Comparison of ENCODE assay signal across 21 mouse cellular contexts in genomic region chr8:91088452-91088851, GRCm38 (mm10).
"Had no signal": no experiment of that assay in that cellular context is flagged by ENCODE, and none has a peak within 500 bp of the region (broad histone marks: within the 10 kb centered on the region; RNA-seq: fewer than 3 reads in every experiment).

No protein-coding gene starts in this region.

- H3K4me3 ChIP-seq: lung, embryonic 15.5 days; megakaryocyte, embryonic 14.5 days; midbrain, embryonic 13.5 days; midbrain, embryonic 15.5 days; neural tube, embryonic 13.5 days; neural tube, embryonic 15.5 days had no signal

- ATAC-seq: liver, postnatal 0 days; lung, postnatal 0 days; midbrain, embryonic 13.5 days; midbrain, embryonic 15.5 days had no signal

- H3K9ac ChIP-seq: liver, postnatal 0 days; lung, embryonic 15.5 days; midbrain, embryonic 13.5 days; midbrain, embryonic 15.5 days; neural tube, embryonic 13.5 days; neural tube, embryonic 15.5 days had no signal

- H3K4me2 ChIP-seq: lung, embryonic 15.5 days; midbrain, embryonic 11.5 days; midbrain, embryonic 13.5 days; midbrain, embryonic 15.5 days; neural tube, embryonic 13.5 days; neural tube, embryonic 15.5 days had no signal

- H3K9me3 ChIP-seq: lung, embryonic 15.5 days; megakaryocyte, embryonic 14.5 days; midbrain, embryonic 13.5 days; midbrain, embryonic 15.5 days; neural tube, embryonic 13.5 days; neural tube, embryonic 15.5 days had no signal

- H3K27ac ChIP-seq: lung, embryonic 15.5 days; macrophage; midbrain, embryonic 13.5 days; midbrain, embryonic 15.5 days; neural tube, embryonic 13.5 days; neural tube, embryonic 15.5 days had no signal

- H3K4me1 ChIP-seq: lung, embryonic 15.5 days; midbrain, embryonic 13.5 days; midbrain, embryonic 15.5 days; neural tube, embryonic 13.5 days; neural tube, embryonic 15.5 days had no signal

- DNase-seq: liver, postnatal 0 days; lung, adult 2 months; lung, postnatal 14 days; lung, postnatal 36 days; retina, postnatal 1 day; right cerebral cortex, adult 18-20 months; right cerebral cortex, postnatal 25 days; right cerebral cortex, postnatal 4 days; spleen, adult 18-20 months; thymus, adult 2 months; thymus, postnatal 25 days; thymus, postnatal 4 days had no signal

- H3K27me3 ChIP-seq: lung, embryonic 15.5 days; megakaryocyte, embryonic 14.5 days; midbrain, embryonic 13.5 days; midbrain, embryonic 15.5 days; neural tube, embryonic 13.5 days; neural tube, embryonic 15.5 days had no signal
